Mouse (Mus musculus) intestine, embryonic 14.5 days (tissue): ENCODE data around the gene Srpk1. TPM values are rescaled to one million over a fixed set of nuclear protein-coding genes. Genes with fewer than 3 reads are reported as not detected.

Source experiments
- ATAC-seq: fragments of 200-750 bp; cut with Nextera tagmentation; replicated peaks from 2 replicates; pipeline ENCODE4 v1.8.0; 2017; ENCODE audit warnings: low read depth, moderate number of reproducible peaks, moderate TSS enrichment, moderate library complexity; ENCODE audit not compliant: low FRiP score, low TSS enrichment
- DNase-seq: peaks from one replicate; pipeline ENCODE4 v3.0.0-alpha.2; 2018; ENCODE audit warnings: low spot score
- H3K27ac ChIP-seq: fragments of 300-500 bp; sonication (generic); 2 replicates; pipeline ENCODE4 v1.5.1; 2014; ENCODE audit warnings: low read depth, mild to moderate bottlenecking, control low read depth
- H3K27me3 ChIP-seq: fragments of 300-500 bp; sonication (generic); replicated peaks from 2 replicates; pipeline ENCODE4 v1.6.1; 2014; ENCODE audit warnings: low read length, control low read depth; ENCODE audit not compliant: control insufficient read depth, insufficient read depth
- H3K36me3 ChIP-seq: fragments of 300-500 bp; sonication (generic); 2 replicates; pipeline ENCODE4 v1.6.1; 2014; ENCODE audit warnings: low read length, control low read depth; ENCODE audit not compliant: control insufficient read depth, insufficient read depth
- H3K4me1 ChIP-seq: fragments of 300-500 bp; sonication (generic); replicated peaks from 2 replicates; pipeline ENCODE4 v1.6.1; 2014; ENCODE audit warnings: low read length, control low read depth, mixed read lengths; ENCODE audit not compliant: control insufficient read depth, insufficient read depth
- H3K4me2 ChIP-seq: fragments of 300-500 bp; sonication (generic); 2 replicates; pipeline ENCODE4 v1.6.1; 2014; ENCODE audit warnings: low read length
- H3K4me3 ChIP-seq: fragments of 300-500 bp; sonication (generic); 2 replicates; pipeline ENCODE4 v1.5.1; 2014; ENCODE audit warnings: low read depth, low read length, control low read depth, mixed read lengths
- H3K9ac ChIP-seq: fragments of 300-500 bp; sonication (generic); 2 replicates; pipeline ENCODE4 v1.6.1; 2014; ENCODE audit warnings: mild to moderate bottlenecking, low read length
- H3K9me3 ChIP-seq: fragments of 300-500 bp; sonication (generic); 2 replicates; pipeline ENCODE4 v1.6.1; 2016; ENCODE audit warnings: low read length, control low read depth; ENCODE audit not compliant: control insufficient read depth
- WGBS: fragments of 180-500 bp; shearing (Covaris S2); extraction: QIAGEN DNeasy Blood & Tissue Kit; methylation state at CpG from one replicate; pipeline ENCODE4 v1.1.7; 2014; 5-methylcytosine and 5-hydroxymethylcytosine counted together
- polyA plus RNA-seq: library from polyadenylated mRNA; unstranded; fragments of >200 nt; fragmentation: Nextera tagmentation; extraction: Ambion mirVana; gene quantifications from 2 replicates; pipeline ENCODE4 v1.2.1, GENCODE M21; 2014

Srpk1 gene
- polyA plus RNA-seq, 1 experiment from 2014 or later: 126 TPM

- 47% methylated on average over 4 of the region's 4 CpGs for WGBS
- H3K36me3 ChIP-seq: peaks cover 90% of the 10 kb centered on the region
- no peak overlapping the region for H3K27ac ChIP-seq
- no peaks in the 10 kb centered on the region for H3K9me3 ChIP-seq
- no peaks in the 10 kb centered on the region for H3K4me1 ChIP-seq
- H3K9ac ChIP-seq: no peak overlapping the region
- no peak overlapping the region for H3K4me3 ChIP-seq
- ATAC-seq: 0 out of 2 replicates have a peak, but pooled peaks have one; percentile 16
- H3K27me3 ChIP-seq: no peaks in the 10 kb centered on the region
- no peak overlapping the region for H3K4me2 ChIP-seq
- no peak for DNase-seq
Measured at GRCm38 (mm10) chr17:28593965-28594364, 28.5 kb downstream of the Srpk1 start.

GRCm38 (mm10) chr17:28592998-28593397 is 29.5 kb downstream of the Srpk1 start:
- no peak overlapping the region for H3K4me3 ChIP-seq
- no peak overlapping the region for H3K9ac ChIP-seq
- ATAC-seq (peak; percentile 54; the same call in 1 of the 2 replicates), DNase-seq (peak; percentile 87)
- H3K4me1 ChIP-seq: no peaks in the 10 kb centered on the region
- H3K27me3 ChIP-seq: no peaks in the 10 kb centered on the region
- 23% methylated on average over 4 of the region's 4 CpGs for WGBS
- no peaks in the 10 kb centered on the region for H3K9me3 ChIP-seq
- H3K27ac ChIP-seq: no peak overlapping the region
- H3K4me2 ChIP-seq: no peak overlapping the region
- H3K36me3 ChIP-seq: peaks cover 90% of the 10 kb centered on the region

- Histone ChIP-seq H3K27ac (no peak overlapping the region), H3K4me1 (no peaks in the 10 kb centered on the region), H3K4me2 (no peak overlapping the region), H3K27me3 (no peaks in the 10 kb centered on the region), H3K36me3 (peaks cover 81% of the 10 kb centered on the region), H3K9me3 (no peaks in the 10 kb centered on the region), H3K9ac (no peak overlapping the region), H3K4me3 (no peak overlapping the region)
- ATAC-seq (no peak), DNase-seq (no peak)
- WGBS: 91% methylated on average over 5 of the region's 5 CpGs
Measured at GRCm38 (mm10) chr17:28591476-28591875, 31.0 kb downstream of the Srpk1 start.

DNA sequence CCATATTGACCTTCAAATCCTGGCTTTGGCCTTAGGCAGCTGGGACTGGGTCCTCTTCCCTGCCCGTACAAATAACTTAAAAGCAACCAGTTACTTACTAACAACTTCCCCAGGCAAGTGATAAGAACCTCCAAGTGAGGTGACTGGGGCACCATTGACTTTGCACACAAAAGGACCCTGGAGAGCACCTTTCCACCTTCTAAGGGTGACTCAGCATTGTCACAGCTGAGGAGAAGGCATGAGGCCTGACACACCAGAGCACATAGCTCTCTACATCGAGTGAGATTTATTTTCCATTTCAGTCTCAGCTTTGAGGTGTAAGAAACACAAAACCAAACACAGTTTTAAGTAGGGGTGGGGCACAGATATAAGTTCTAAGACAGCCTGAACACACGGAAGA is 31.9 kb downstream of the Srpk1 start:
- no peak overlapping the region for H3K27ac ChIP-seq
- no peaks in the 10 kb centered on the region for H3K27me3 ChIP-seq
- WGBS: 84% methylated on average over 3 of the region's 3 CpGs
- DNase-seq (no peak), ATAC-seq (no peak)
- H3K36me3 ChIP-seq: peaks cover 73% of the 10 kb centered on the region
- H3K9ac ChIP-seq: no peak overlapping the region
- H3K4me3 ChIP-seq: no peak overlapping the region
- H3K9me3 ChIP-seq: no peaks in the 10 kb centered on the region
- no peaks in the 10 kb centered on the region for H3K4me1 ChIP-seq
- no peak overlapping the region for H3K4me2 ChIP-seq

- H3K9ac ChIP-seq: no peak overlapping the region
- whole genome bisulfite sequencing: 84% methylated on average over 2 of the region's 2 CpGs
- no peaks in the 10 kb centered on the region for H3K4me1 ChIP-seq
- no peak for ATAC-seq
- H3K4me3 ChIP-seq: no peak overlapping the region
- DNase-seq: no peak
- H3K36me3 ChIP-seq: peaks cover 60% of the 10 kb centered on the region
- no peaks in the 10 kb centered on the region for H3K27me3 ChIP-seq
- no peak overlapping the region for H3K4me2 ChIP-seq
- no peaks in the 10 kb centered on the region for H3K9me3 ChIP-seq
- H3K27ac ChIP-seq: no peak overlapping the region
Measured at GRCm38 (mm10) chr17:28588591-28588990, 33.9 kb downstream of the Srpk1 start.

DNA sequence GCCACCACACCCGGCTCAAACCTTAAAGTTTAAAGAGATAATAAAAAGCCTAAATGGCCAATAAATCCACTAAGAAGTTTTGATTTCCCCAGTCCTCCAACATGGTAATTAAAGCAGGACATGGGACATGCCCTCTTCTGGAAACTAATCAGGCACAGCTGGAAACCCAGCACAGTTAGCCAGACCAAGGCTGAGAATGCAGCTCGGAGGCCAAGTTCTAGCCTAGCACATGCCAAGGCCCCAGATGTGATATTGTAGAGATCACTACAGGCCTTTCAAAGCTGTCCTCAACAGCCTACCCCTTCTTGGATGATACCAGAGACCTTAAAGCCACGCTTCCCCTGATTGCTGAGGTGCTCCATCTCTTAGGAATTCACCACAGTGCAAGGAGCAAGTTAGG is 36.0 kb downstream of the Srpk1 start:
- H3K4me2 ChIP-seq: no peak overlapping the region
- no peaks in the 10 kb centered on the region for H3K27me3 ChIP-seq
- no peak overlapping the region for H3K4me3 ChIP-seq
- H3K36me3 ChIP-seq: peaks cover 40% of the 10 kb centered on the region
- no peak overlapping the region for H3K9ac ChIP-seq
- 80% methylated on average over 3 of the region's 3 CpGs for WGBS
- H3K4me1 ChIP-seq: no peaks in the 10 kb centered on the region
- no peaks in the 10 kb centered on the region for H3K9me3 ChIP-seq
- ATAC-seq (no peak), DNase-seq (no peak)
- no peak overlapping the region for H3K27ac ChIP-seq

DNA sequence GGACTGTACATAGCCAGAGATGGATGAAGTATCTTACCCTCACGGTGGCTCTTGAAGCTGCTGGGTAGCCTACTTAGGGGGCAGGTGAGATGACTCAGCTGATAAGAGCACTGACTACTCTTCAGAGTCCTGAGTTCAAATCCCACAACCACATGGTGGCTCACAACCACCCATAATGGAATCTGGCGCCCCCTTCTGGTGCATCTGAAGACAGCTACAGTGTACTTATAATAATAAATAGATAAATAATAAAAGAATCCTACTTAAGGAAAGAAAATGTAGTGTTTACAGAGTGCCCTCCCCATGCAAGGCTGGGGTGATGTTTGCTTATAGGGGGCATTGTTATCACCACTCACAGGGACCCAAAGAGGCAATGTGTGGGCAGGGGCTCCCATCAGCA is 41.5 kb downstream of the Srpk1 start:
- Histone ChIP-seq H3K4me1 (no peaks in the 10 kb centered on the region), H3K9ac (no peak overlapping the region), H3K9me3 (no peaks in the 10 kb centered on the region), H3K36me3 (no peaks in the 10 kb centered on the region), H3K4me3 (no peak overlapping the region), H3K4me2 (no peak overlapping the region), H3K27ac (no peak overlapping the region), H3K27me3 (no peaks in the 10 kb centered on the region)
- DNase-seq: no peak
- 57% methylated on average over 2 of the region's 2 CpGs for WGBS
- no peak for ATAC-seq

DNA sequence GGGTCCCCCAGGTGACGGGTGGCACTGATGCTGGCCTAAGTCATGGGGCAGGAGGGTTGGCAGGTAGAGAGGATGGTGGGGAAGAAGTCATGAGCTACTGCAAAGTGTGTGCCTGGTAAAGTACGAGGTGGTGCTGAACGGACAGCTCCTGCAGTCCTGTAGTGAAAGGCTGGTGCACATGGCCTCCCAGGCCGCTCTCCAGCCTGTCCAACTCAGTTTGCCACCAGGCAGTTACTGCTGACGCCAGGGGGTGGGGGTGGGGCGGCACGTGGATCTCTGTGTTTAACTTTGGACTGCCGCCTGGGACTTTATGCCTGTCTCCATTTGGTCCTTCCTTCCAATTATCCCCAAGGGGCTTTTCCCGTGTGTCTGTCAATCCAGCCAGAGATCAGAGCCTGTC is 42.1 kb downstream of the Srpk1 start:
- Histone ChIP-seq H3K27ac (no peak overlapping the region), H3K27me3 (no peaks in the 10 kb centered on the region), H3K9ac (no peak overlapping the region), H3K36me3 (no peaks in the 10 kb centered on the region), H3K4me3 (no peak overlapping the region), H3K9me3 (no peaks in the 10 kb centered on the region), H3K4me2 (no peak overlapping the region), H3K4me1 (0 out of 2 replicates have a peak, but pooled peaks cover 3% of the 10 kb centered on the region)
- ATAC-seq (0 out of 2 replicates have a peak, but pooled peaks have one; percentile 32), DNase-seq (peak; percentile 91)
- 4% methylated on average over 9 of the region's 9 CpGs for WGBS

- Histone ChIP-seq H3K36me3 (no peaks in the 10 kb centered on the region), H3K9ac (no peak within 1 kb of the TSS), H3K9me3 (no peaks in the 10 kb centered on the region), H3K27me3 (no peaks in the 10 kb centered on the region), H3K4me1 (0 out of 2 replicates have a peak, but pooled peaks cover 3% of the 10 kb centered on the region), H3K4me3 (peak within 1 kb of the TSS; percentile 23), H3K27ac (no peak within 1 kb of the TSS), H3K4me2 (peak within 1 kb of the TSS; percentile 50)
- DNase-seq: peak; percentile 89
- WGBS: 15% methylated on average over 50 of the region's 50 CpGs
- peak; percentile 70; the same call in 1 of the 2 replicates for ATAC-seq
Measured at GRCm38 (mm10) chr17:28575244-28576125, 47.0 kb downstream of the Srpk1 start, which contains the start of gene Lhfpl5. Lhfpl5 (plus strand) TSS chr17:28575641.
